13 mouse cellular contexts compared by ENCODE assay signal in the genomic region with DNA sequence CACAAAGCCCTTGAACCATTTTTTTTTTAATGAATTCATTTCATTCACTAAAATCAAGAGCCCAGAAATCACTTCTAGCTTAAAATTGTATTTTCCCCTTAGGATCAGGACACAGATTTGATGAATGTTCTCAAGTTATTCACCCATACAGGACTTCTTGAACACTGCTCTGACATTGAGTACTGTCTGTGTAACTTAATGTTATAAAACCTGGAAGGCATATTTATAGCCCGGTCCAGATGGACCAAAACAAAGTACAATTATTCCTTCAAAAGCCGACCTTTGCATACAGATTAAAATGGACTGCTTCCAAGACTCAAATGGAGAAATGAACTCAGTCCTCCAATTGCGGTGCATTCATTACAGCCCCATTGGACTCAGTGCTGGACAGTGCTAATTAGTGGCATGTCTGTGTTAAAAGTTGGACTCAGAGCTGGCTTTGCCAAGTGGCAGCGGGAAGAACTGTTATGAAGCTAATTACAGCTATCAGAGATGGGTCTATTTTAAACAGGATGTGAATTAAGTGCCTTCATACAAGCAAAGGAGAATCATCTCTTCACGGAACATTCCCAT.
DNase-seq lines count a peak whose midpoint lies in the region; ATAC-seq and TF ChIP-seq lines count a peak whose summit lies in the region.
"Had no signal": no experiment of that assay in that cellular context is flagged by ENCODE, and none has a peak within 500 bp of the region (broad histone marks: within the 10 kb centered on the region; RNA-seq: fewer than 3 reads in every experiment).

No protein-coding gene starts in this region.

- TF ChIP-seq CTCF in lung, adult 2 months (IDR thresholded peaks at IDR 0.05; ENCODE audit: insufficient read depth, low read length): no peak

- DNase-seq in kidney, postnatal 36 days: peak; percentile 0 to 5
- no peak for DNase-seq in kidney, postnatal 25 days
- DNase-seq in layer of hippocampus, adult 9-10 months (ENCODE audit: low spot score): peak; percentile 11
- DNase-seq in lung, adult 2 months: no peak
- DNase-seq in adrenal gland, adult 2 months: no peak
- DNase-seq in spleen, adult 12 weeks (ENCODE audit: low spot score): no peak
- DNase-seq: cerebellum, adult 8-10 months; liver, embryonic 13.5 days; thymus, postnatal 14 days had no signal

- H3K27ac ChIP-seq in forebrain, embryonic 15.5 days (replicated peaks): no peak overlapping the region
- H3K27ac ChIP-seq in neural tube, embryonic 13.5 days (replicated peaks): no peak overlapping the region
- H3K27ac ChIP-seq: kidney, postnatal 0 days; liver, embryonic 13.5 days had no signal

- TF ChIP-seq POLR2A in lung, adult 2 months (IDR thresholded peaks at IDR 0.05; ENCODE audit: borderline replicate concordance, extremely low read depth, low read depth, low read length): no peak

- ATAC-seq in forebrain, embryonic 15.5 days (replicated peaks): peak; percentile 84
- peak; percentile 75 for ATAC-seq in neural tube, embryonic 13.5 days (ENCODE audit: low read depth)
- ATAC-seq: activated CD4-positive, CD25-positive, alpha-beta regulatory T cell, adult 4 months had no signal

- peaks cover 24% of the 10 kb centered on the region for H3K4me1 ChIP-seq in forebrain, embryonic 15.5 days
- peaks cover 15% of the 10 kb centered on the region for H3K4me1 ChIP-seq in neural tube, embryonic 13.5 days (replicated peaks)
- H3K4me1 ChIP-seq in lung, adult 2 months (ENCODE audit: control insufficient read depth, insufficient read depth, low read length): no peaks in the 10 kb centered on the region

- H3K27me3 ChIP-seq in forebrain, embryonic 15.5 days: no peaks in the 10 kb centered on the region
- H3K27me3 ChIP-seq in neural tube, embryonic 13.5 days: no peaks in the 10 kb centered on the region
- H3K27me3 ChIP-seq: liver, embryonic 13.5 days had no signal

- H3K9me3 ChIP-seq in forebrain, embryonic 15.5 days: no peaks in the 10 kb centered on the region
- no peaks in the 10 kb centered on the region for H3K9me3 ChIP-seq in neural tube, embryonic 13.5 days
- H3K9me3 ChIP-seq: liver, embryonic 13.5 days had no signal

- WGBS in forebrain, embryonic 15.5 days: 16% methylated on average over 5 of the region's 5 CpGs
- WGBS in neural tube, embryonic 13.5 days: 33% methylated on average over 5 of the region's 5 CpGs
- 76% methylated on average over 5 of the region's 5 CpGs for WGBS in lung, adult 2 months

- H3K9ac ChIP-seq in forebrain, embryonic 15.5 days (replicated peaks): no peak overlapping the region
- no peak overlapping the region for H3K9ac ChIP-seq in neural tube, embryonic 13.5 days
- H3K9ac ChIP-seq: liver, embryonic 13.5 days had no signal

- H3K4me3 ChIP-seq in forebrain, embryonic 15.5 days: no peak overlapping the region
- no peak overlapping the region for H3K4me3 ChIP-seq in neural tube, embryonic 13.5 days
- no peak overlapping the region for H3K4me3 ChIP-seq in lung, adult 2 months (replicated peaks; ENCODE audit: extremely low read depth, low read depth, low read length)
- H3K4me3 ChIP-seq: liver, embryonic 13.5 days had no signal

- H3K36me3 ChIP-seq in forebrain, embryonic 15.5 days: no peaks in the 10 kb centered on the region
- no peaks in the 10 kb centered on the region for H3K36me3 ChIP-seq in neural tube, embryonic 13.5 days
- H3K36me3 ChIP-seq: liver, embryonic 13.5 days had no signal

- H3K4me2 ChIP-seq in forebrain, embryonic 15.5 days (replicated peaks): no peak overlapping the region
- H3K4me2 ChIP-seq in neural tube, embryonic 13.5 days: no peak overlapping the region
- H3K4me2 ChIP-seq: liver, embryonic 13.5 days had no signal

Comparison
In these comparisons a context has a peak if more than half of its experiments do, and no peak if none do; other contexts are left out.
1. DNase-seq: peak in kidney, postnatal 36 days (2 of 2) and layer of hippocampus, adult 9-10 months (single experiment); none in kidney, postnatal 25 days (0 of 2), lung, adult 2 months (single experiment), adrenal gland, adult 2 months (single experiment) and spleen, adult 12 weeks (single experiment).